Mouse (Mus musculus): ENCODE data around the gene Pik3r1.

Gene Pik3r1

GRCm38 (mm10) chr13:101739732-101740381 lies 28.2 kb downstream of the Pik3r1 start:
- in situ Hi-C loops (cut with MboI): loop anchor here (25.0 kb wide), 1 partner anchor 897 kb away; no protein-coding TSS in a partner anchor

GRCm38 (mm10) chr13:101738769-101739168 lies 29.2 kb downstream of the Pik3r1 start:
- in situ Hi-C loops (cut with MboI): loop anchor here (25.0 kb wide), 1 partner anchor 899 kb away; no protein-coding TSS in a partner anchor

DNA sequence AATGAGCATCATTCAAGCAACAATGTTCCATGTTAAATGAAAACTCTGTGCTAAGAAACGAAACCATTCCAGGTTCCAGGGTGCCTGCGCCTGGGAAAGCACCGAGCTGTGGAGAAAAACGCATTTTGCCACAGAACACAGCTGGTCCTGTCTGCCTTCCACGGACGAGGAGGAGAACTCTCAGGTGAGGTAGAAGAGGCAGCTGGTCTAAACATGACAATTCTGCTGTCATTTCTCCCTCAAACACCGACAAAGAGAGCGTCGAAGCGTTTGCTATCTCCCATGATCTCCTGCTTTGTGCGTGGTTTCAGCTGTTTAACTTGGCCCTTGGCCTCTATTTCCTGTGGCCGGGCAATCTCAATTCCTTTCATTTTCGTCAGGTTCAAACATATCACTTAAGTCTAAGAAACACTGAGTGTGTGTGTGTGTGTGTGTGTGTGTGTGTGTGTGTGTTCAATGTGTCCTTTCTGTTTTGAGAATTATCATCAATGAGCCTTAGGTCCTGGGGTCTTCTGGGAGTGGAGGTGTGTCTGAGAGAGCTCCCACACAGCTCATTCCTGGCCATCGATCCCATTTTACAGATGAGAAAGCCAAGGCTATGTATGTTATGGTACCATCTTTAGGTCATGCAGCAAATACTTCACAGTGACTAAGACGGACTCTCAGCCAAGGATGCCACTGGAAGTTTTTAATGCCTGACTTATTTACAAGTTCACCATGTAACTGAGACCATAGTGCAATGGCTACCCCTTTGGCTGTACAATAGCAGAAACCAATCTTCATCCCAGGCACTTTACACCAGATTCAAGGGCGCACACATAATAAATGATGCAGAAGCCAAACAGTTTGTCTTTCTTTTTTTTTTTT lies 31.3 kb downstream of the Pik3r1 start:
- in situ Hi-C loops (cut with MboI): loop anchor here (25.0 kb wide), 1 partner anchor 901 kb away; no protein-coding TSS in a partner anchor

- in situ Hi-C loops (cut with MboI): loop anchor here (25.0 kb wide), 1 partner anchor 902 kb away; no protein-coding TSS in a partner anchor
These were observed 32.5 kb downstream of the Pik3r1 start for GRCm38 (mm10) chr13:101735364-101736120.

DNA sequence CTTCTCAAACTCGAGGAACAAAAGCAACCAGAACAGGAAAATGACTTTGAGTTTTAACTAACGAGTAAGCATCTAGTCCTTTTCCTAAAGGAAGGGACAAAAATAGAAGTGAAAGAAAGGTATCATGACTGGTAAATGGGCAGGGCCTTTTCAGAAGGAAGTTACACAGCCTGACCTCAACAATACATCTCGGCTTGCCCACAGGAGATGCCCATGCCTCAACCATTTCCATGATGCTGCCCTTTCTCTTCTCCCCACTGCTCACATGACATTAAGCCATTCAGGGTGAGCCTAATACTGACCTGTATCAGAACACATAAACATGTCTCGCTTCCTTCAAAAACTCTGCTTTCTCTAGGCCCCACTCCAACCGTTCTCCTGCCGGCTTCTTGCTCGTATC lies 33.8 kb downstream of the Pik3r1 start:
- in situ Hi-C loops (cut with MboI): loop anchor here (25.0 kb wide), 1 partner anchor 903 kb away; no protein-coding TSS in a partner anchor

- in situ Hi-C loops (cut with MboI): loop anchor here (25.0 kb wide), 1 partner anchor 905 kb away; no protein-coding TSS in a partner anchor
These were observed 35.3 kb downstream of the Pik3r1 start for GRCm38 (mm10) chr13:101732675-101733074.

GRCm38 (mm10) chr13:101731777-101732176 lies 36.2 kb downstream of the Pik3r1 start:
- in situ Hi-C loops (cut with MboI): loop anchor here (25.0 kb wide), 1 partner anchor 906 kb away; no protein-coding TSS in a partner anchor

GRCm38 (mm10) chr13:101730351-101730750 lies 37.7 kb downstream of the Pik3r1 start:
- in situ Hi-C loops (cut with MboI): loop anchor here (25.0 kb wide), 1 partner anchor 907 kb away; no protein-coding TSS in a partner anchor

DNA sequence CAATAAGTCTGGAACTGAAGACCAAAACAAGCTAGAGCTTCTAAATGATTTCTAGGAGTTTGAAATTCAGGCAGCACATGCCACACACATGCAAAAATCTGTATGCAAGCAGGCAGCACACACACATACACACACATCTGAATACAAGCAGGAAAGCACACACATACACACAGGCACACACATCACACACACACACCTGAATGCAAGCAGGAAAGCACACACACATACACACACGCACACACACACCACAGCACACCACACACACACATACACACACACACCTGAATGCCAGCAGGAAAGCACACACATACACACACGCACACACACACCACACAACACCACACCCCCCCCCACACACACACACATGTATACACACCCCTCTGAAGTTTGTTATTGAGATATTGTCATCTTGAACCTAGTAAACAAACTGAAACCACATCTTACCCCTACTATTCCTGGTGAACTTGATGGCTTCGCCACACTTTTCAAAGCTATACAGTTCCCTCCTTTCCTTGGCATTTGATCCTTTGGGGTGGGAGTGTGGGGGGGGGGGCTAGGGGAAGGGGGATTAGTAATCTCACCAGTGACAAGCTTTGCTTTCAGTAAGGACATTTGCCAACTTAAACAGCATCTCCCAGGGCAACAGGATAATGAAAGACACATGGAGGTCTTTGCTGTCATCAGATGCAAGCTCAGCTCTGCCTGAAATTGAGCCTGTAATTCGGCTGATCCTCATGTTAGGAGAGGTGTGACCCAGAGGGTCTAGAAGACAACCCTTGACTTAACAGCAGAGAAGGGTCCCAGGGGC lies 38.6 kb downstream of the Pik3r1 start:
- in situ Hi-C loops (cut with MboI): loop anchor here (25.0 kb wide), 1 partner anchor 908 kb away; no protein-coding TSS in a partner anchor

DNA sequence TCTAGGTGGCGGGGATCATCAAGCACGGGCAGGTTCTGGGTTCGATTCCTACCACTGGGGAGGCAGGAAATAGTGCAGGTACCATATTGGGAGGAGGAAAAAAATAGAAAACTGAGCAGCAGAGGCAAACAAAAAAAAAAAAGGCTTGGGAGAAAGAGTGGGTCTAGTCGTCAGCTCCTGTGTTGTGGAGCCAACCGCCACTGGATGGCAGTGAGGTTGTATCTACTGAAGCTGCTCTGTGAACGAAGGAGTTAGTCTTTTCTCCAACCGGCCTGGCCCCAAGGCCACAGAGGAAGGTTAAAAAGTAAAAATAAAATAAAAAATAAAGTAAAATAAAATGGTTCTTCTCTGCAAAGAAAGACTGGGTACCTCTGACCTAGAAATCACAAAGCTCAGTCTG lies 39.2 kb downstream of the Pik3r1 start:
- in situ Hi-C loops (cut with MboI): loop anchor here (25.0 kb wide), 1 partner anchor 908 kb away; no protein-coding TSS in a partner anchor

- in situ Hi-C loops (cut with MboI): loop anchor here (25.0 kb wide), 1 partner anchor 909 kb away; no protein-coding TSS in a partner anchor
These were observed 39.7 kb downstream of the Pik3r1 start for GRCm38 (mm10) chr13:101728300-101728699.

DNA sequence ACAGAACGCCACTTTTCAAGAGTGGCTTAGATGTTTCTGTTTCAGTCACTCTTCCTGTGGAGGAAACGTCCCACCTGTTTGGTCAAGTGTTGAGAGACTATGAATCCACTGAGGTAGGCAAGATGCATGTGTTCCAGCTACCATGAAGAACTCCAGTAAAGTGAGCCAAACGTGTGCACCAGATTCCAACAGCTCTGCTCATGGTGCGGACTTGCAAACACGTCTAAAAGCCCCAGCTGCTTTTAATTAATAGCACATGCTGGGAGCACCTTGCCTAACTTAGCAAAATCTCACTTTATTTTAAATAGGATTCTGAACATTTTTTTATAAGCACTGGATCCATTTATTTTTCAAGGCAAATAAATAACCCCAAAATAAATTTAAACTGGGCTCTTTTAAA lies 40.2 kb downstream of the Pik3r1 start:
- in situ Hi-C loops (cut with MboI): loop anchor here (25.0 kb wide), 1 partner anchor 909 kb away; no protein-coding TSS in a partner anchor

DNA sequence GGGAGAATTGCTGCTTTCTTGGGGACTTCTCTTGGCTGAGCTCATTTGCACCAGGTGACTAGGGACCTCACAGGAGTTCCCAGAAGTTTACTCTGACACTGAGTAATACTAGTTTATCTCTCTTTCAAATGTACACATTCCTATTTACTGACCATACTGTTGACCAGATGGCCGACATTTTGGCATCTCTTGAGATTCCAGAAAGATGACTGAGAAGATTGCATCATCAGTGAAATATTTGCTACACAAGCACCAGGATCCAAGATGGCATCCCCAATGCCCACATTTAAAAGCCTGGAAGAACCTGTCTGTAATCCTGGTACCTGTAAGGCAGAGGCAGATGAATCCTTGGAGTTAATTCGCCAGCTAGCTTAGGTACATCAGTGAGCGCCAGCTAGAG lies 41.1 kb downstream of the Pik3r1 start:
- in situ Hi-C loops (cut with MboI): loop anchor here (25.0 kb wide), 1 partner anchor 910 kb away; no protein-coding TSS in a partner anchor

GRCm38 (mm10) chr13:101721901-101722595 lies 46.0 kb downstream of the Pik3r1 start:
- in situ Hi-C loops (cut with MboI): loop anchor here (25.0 kb wide), 1 partner anchor 835 kb away; no protein-coding TSS in a partner anchor

DNA sequence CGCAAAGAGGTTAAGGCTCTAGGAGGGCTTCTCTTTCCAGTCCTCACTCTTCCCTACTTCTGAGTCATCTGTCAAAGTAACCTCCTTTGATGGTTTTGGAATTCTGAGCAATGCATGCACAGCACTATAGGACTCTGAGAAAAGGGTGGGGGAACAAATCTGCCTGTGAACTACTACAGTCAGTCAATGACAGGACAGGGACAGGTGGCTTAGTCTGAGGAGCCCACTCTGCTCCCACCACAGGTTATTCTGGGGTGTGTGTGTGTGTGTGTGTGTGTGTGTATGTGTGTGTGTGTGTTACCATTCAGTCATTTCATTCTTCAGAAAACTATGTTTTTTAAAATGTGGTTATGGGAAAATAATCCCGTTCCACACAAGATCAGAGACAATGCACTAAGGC lies 46.9 kb downstream of the Pik3r1 start:
- in situ Hi-C loops (cut with MboI): loop anchor here (25.0 kb wide), 1 partner anchor 834 kb away; no protein-coding TSS in a partner anchor

DNA sequence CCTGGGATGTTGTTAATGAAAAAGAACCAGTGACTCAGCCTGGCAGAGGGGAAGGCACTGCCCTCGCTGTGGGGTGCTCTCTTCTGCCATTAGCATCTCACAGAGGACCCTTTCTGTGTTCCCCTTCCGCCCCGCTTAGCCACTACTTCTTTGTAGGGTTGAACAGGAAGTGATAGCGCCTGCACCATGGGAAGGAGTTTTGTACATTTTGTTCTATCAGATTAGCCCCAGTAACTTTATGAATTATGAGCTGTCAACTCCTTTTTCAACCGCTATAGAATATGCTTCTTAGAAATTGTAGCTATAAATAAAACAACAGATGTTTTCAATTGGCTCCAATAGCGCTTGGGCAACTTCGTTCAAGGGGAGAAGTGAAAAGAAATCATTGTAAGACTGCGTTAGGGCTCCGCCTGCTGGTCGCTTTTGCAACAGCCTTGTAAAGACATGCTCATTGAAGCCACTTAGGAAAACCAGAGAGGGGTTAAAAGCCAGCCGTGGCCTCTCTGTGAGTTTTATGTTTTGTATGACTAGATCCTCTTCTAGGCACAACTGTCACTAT lies 48.6 kb downstream of the Pik3r1 start:
- in situ Hi-C loops (cut with MboI): loop anchor here (25.0 kb wide), 1 partner anchor 832 kb away; no protein-coding TSS in a partner anchor

DNA sequence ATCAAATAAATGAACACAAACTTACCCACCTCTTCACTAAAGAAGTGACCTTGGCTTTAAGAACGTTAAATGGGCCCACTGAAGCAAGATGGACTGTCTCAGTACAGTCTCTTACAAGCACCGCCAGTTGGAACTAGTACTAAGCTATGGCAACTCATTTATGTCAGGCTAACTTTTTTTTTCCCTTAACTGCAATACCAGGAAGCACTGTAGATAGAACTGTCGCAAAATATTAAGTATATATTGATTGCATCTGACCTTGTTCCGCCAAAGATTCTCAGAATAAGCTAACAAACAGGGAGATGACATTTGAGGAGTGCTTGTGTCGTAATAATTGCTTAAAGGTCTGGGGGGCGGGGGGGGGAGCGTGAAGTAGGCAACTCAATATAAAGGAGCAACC lies 49.3 kb downstream of the Pik3r1 start:
- in situ Hi-C loops (cut with MboI): loop anchor here (25.0 kb wide), 1 partner anchor 831 kb away; no protein-coding TSS in a partner anchor

DNA sequence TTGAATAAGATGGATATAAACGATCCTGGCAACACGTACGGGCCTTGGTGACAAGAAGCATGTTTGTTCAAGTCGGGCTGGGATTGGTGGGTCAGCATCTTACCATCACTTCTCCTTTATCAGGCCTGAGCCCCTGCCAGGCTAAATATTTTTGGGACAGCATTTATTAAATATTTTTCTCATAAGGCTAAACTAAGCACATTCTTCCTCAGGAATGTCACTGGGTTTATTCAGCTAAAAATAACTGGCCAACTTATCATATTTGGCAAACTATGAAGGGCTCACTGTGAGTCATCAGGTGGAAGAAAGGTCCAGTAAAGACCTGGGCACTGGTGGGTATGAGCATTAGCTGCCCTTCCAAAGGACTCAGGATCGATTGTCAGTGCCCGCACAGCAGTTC lies 50.2 kb downstream of the Pik3r1 start:
- in situ Hi-C loops (cut with MboI): loop anchor here (25.0 kb wide), 1 partner anchor 831 kb away; no protein-coding TSS in a partner anchor
